Mouse (Mus musculus) kidney, embryonic 16.5 days (tissue): ENCODE measurements around the gene Uox. TPM values are rescaled to one million over a fixed set of nuclear protein-coding genes. Genes with fewer than 3 reads are reported as not detected.

Experiments used
- ATAC-seq: fragments of 200-750 bp; cut with Nextera tagmentation; 2 replicates; pipeline ENCODE4 v1.8.0; 2017; ENCODE audit warnings: moderate TSS enrichment; ENCODE audit not compliant: low FRiP score, low TSS enrichment
- H3K27ac ChIP-seq: fragments of 300-500 bp; sonication (generic); 2 replicates; pipeline ENCODE4 v1.5.1; 2014; ENCODE audit warnings: low read length
- H3K27me3 ChIP-seq: fragments of 300-500 bp; sonication (generic); 2 replicates; pipeline ENCODE4 v1.6.1; 2014; ENCODE audit warnings: low read length, control low read depth, mixed read lengths; ENCODE audit not compliant: insufficient read depth
- H3K36me3 ChIP-seq: fragments of 300-500 bp; sonication (generic); 2 replicates; pipeline ENCODE4 v1.6.1; 2014; ENCODE audit warnings: low read length, control low read depth, mixed read lengths; ENCODE audit not compliant: insufficient read depth
- H3K4me1 ChIP-seq: fragments of 300-500 bp; sonication (generic); 2 replicates; pipeline ENCODE4 v1.6.1; 2014; ENCODE audit warnings: low read length, control low read depth, mixed read lengths; ENCODE audit not compliant: insufficient read depth
- H3K4me2 ChIP-seq: fragments of 300-500 bp; sonication (generic); replicated peaks from 2 replicates; pipeline ENCODE4 v1.6.1; 2014; ENCODE audit warnings: low read depth, low read length
- H3K4me3 ChIP-seq: fragments of 300-500 bp; sonication (generic); 2 replicates; pipeline ENCODE4 v1.5.1; 2014; ENCODE audit warnings: mild to moderate bottlenecking, low read length
- H3K9ac ChIP-seq: fragments of 300-500 bp; sonication (generic); replicated peaks from 2 replicates; pipeline ENCODE4 v1.6.1; 2014; ENCODE audit warnings: low read length
- H3K9me3 ChIP-seq: fragments of 300-500 bp; sonication (generic); 2 replicates; pipeline ENCODE4 v1.6.1; 2016; ENCODE audit warnings: low read length, control low read depth
- WGBS: fragments of 180-500 bp; shearing (Covaris S2); extraction: QIAGEN DNeasy Blood & Tissue Kit; methylation state at CpG from one replicate; pipeline ENCODE4 v1.1.7; 2014; 5-methylcytosine and 5-hydroxymethylcytosine counted together
- polyA plus RNA-seq: library from polyadenylated mRNA; unstranded; fragments of >200 nt; fragmentation: Nextera tagmentation; extraction: Ambion mirVana; gene quantifications from 2 replicates; pipeline ENCODE4 v1.2.1, GENCODE M21; 2015

The Uox gene
- polyA plus RNA-seq, result 0.25 and 0.51 TPM in 2 replicates

DNA sequence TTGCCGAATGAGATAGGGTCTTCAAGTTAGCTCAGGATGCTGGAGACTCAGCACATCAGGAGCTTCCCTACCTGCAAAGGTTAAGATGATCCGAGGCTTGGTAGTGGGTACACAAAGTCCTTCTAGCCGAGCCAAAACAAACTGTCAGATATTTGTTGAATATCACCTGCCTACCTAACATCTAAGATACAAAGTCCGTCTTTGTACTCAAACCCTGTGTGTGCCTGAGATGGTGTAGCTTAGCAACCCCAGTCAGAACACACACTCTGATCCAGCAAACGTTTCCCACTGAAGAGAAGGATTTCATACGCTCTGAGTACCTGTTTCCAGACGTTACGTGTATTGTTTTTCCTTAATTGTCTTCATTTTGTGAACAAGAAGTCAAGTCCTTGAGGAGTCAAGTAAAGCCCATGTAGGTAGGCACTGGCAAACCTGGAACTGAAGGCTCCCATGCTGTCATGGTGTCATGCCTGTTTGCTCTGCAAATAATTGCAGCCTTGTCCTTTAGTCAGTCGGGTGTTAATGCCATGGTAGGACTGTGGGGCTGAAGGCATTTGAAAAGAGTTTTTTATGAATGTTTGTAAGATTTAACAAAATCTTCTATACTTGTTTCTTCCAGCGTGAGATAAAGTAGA, at the start of gene Uox:
TSS of gene Uox (plus strand) at position 279 of the 635 bp plus-strand sequence.
- Histone ChIP-seq H3K4me3 (no peak within 1 kb of the TSS), H3K4me1 (no peaks in the 10 kb centered on the region), H3K9ac (no peak within 1 kb of the TSS), H3K27ac (no peak within 1 kb of the TSS), H3K36me3 (no peaks in the 10 kb centered on the region), H3K27me3 (no peaks in the 10 kb centered on the region), H3K4me2 (no peak within 1 kb of the TSS), H3K9me3 (no peaks in the 10 kb centered on the region)
- ATAC-seq, result no peak
- 84% methylated on average over 10 of the region's 10 CpGs for WGBS

DNA sequence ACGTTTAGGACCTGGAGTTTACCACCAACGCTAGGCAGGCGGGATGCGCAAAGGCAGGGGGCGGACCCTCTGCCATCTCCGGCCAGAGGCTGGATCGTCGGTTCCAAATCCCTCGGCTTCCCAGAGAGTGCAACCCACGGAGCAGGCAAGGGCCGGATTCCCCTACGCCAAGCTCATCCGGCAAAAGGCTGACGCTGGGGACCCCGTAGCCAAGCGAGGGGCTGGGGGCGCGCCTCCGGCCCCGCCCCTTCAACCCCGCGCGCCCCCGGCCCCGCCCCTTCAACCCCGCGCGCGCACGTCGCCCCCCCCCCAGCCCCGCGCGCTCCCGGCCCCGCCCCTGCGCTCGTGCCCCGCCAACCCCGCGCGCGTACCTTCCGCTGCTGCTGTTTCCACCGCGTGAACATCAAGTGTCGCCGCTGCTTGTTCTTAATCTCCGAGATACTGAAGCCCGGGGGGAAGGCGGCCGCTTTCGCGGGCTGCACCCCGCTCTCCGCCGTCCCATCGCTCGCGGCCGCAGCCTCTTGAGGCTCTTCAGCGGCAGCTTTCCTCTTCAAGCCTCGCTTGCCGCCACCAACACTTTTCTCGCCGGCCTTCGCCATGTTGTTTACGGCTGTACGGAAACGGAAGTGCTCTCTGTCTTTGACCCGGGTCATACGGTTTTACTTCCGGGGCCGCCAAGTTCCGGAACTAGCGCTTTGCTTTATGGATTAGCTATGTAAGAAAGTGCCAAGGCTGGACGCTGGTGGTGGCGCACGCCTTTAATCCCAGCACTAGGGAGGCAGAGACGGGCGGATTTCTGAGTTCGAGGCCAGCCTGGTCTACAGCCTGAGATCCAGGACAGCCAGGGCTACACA, 49.2 kb upstream of the Uox start, which contains the start of gene Rpf1:
TSS of gene Rpf1 (minus strand) at position 632 of the 854 bp plus-strand sequence.
- Histone ChIP-seq H3K27ac (peak within 1 kb of the TSS; percentile 99), H3K36me3 (peaks cover 17% of the 10 kb centered on the region), H3K27me3 (no peaks in the 10 kb centered on the region), H3K4me2 (peak within 1 kb of the TSS; percentile 63), H3K4me1 (peaks cover 13% of the 10 kb centered on the region; the same call in 1 of the 2 replicates), H3K4me3 (peak within 1 kb of the TSS; percentile 91), H3K9me3 (no peaks in the 10 kb centered on the region), H3K9ac (peak within 1 kb of the TSS; percentile 96)
- under 1% methylated on average over 55 of the region's 82 CpGs for WGBS
- peak; percentile 98 for ATAC-seq

DNA sequence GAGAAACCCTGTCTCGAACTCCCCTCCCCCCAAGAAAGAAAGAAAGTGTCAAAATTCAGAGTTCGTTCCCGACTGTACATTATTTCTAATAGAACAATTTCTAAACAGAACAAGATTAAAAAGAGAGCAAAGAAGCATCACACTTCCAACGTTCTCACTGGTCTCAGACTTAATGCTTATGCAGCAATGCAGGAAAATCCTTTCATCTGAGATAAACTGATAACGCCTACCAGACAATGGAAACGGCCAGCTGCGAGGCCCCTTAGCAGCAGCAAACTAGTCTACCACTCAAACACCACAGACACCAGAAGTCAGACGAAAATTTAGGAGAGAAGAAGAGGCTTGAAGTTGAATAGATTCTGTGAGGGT, 48.6 kb upstream of the Uox start:
- Histone ChIP-seq H3K9ac (peak overlapping the region; percentile 96), H3K36me3 (peaks cover 17% of the 10 kb centered on the region), H3K4me2 (peak overlapping the region; percentile 63), H3K27ac (peak overlapping the region; percentile 99), H3K4me3 (peak overlapping the region; percentile 91), H3K9me3 (no peaks in the 10 kb centered on the region), H3K27me3 (no peaks in the 10 kb centered on the region), H3K4me1 (peaks cover 13% of the 10 kb centered on the region; the same call in 1 of the 2 replicates)
- ATAC-seq, result no peak
- WGBS, result 14% methylated on average over 8 of the region's 8 CpGs

DNA sequence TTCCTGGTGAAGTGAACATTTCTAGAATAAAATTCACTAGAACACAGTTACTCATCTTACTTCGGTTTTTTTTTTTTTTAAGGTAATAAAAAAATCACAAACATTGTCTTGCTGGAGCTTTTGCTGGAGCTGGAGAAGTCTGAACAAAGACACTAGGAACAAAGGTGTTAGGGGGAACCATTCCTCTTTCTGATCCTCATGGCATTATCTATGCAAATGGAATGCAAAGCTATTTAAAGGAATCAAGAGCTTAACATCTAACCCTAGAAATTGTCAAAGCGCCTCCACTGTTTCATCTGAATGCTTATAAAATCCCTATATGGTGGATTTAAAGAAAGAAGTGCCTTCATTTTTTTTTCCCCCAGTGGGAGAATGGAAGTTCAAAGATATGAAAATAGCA, 41.9 kb upstream of the Uox start:
- Histone ChIP-seq H3K4me2 (no peak overlapping the region), H3K9ac (no peak overlapping the region)
- ATAC-seq, result no peak

DNA sequence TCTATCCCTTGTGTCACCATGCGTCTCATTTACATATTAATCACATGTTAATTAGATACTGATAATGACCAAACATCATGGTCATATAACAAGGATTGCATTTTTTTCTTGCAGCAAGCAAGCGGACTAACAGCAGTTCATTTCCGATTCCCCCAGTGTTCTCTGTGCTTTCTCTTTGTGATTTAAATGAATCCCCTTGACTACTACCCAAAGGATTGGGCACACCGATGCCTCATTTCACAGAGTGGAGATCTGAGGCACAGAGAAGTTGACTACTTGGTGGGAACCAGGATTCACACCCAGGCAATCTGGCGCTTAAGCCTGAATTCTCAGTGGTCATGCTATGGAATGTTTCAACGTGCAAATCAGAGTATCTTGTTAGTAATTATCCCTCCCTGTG, 35.2 kb upstream of the Uox start:
- no peak overlapping the region for H3K9ac ChIP-seq
- no peak overlapping the region for H3K4me3 ChIP-seq
- H3K9me3 ChIP-seq, result no peaks in the 10 kb centered on the region
- H3K27ac ChIP-seq, result no peak overlapping the region
- H3K4me1 ChIP-seq, result no peaks in the 10 kb centered on the region
- 65% methylated on average over 6 of the region's 6 CpGs for WGBS
- no peaks in the 10 kb centered on the region for H3K27me3 ChIP-seq
- no peak overlapping the region for H3K4me2 ChIP-seq
- no peak for ATAC-seq
- no peaks in the 10 kb centered on the region for H3K36me3 ChIP-seq

More for the DNA sequence above, 41.9 kb upstream of the Uox start:
- Histone ChIP-seq H3K4me1 (no peaks in the 10 kb centered on the region), H3K4me3 (no peak overlapping the region), H3K27me3 (no peaks in the 10 kb centered on the region), H3K27ac (no peak overlapping the region), H3K36me3 (no peaks in the 10 kb centered on the region), H3K9me3 (no peaks in the 10 kb centered on the region)
- WGBS, result 52% methylated on average over 2 of the region's 2 CpGs

DNA sequence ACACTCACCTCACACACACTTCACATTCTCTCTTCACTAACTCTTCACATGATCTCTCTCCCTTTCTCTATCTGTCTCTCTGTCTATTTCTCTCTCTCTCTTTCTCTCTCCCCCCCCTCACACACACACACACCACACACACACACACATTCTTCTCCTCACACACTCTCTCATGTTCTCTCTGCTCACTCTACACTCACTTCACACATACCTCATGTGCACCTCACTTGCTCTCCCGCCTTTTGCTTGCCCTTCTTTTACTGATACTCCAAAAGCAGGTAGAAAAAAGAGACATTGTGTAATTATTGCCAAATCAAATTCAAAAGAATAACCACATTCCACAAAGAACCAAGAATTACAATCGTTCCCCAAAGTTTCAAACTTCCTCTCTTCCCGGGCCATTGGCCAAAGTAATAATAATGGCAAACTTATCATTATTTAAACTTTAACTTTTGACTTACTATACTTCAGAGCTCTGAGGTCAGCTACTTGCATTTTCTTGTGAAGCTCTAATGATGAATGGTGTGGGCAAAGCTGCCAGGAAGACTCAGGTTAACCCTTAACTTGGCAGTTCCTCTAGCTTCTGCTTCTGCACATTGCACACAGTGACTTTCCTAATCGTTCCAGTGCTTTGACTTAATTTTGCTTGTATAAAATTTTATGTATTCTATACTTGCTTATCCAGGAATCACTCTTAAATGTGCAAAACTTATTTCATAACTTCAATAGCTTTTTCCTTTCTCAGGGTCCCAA, 29.5 kb upstream of the Uox start:
- H3K4me2 ChIP-seq, result no peak overlapping the region
- H3K4me3 ChIP-seq, result no peak overlapping the region
- no peaks in the 10 kb centered on the region for H3K9me3 ChIP-seq
- ATAC-seq, result no peak
- no peaks in the 10 kb centered on the region for H3K27me3 ChIP-seq
- no peak overlapping the region for H3K27ac ChIP-seq
- no peaks in the 10 kb centered on the region for H3K4me1 ChIP-seq
- WGBS, result 47% methylated on average over 4 of the region's 4 CpGs
- H3K9ac ChIP-seq, result no peak overlapping the region
- H3K36me3 ChIP-seq, result no peaks in the 10 kb centered on the region

DNA sequence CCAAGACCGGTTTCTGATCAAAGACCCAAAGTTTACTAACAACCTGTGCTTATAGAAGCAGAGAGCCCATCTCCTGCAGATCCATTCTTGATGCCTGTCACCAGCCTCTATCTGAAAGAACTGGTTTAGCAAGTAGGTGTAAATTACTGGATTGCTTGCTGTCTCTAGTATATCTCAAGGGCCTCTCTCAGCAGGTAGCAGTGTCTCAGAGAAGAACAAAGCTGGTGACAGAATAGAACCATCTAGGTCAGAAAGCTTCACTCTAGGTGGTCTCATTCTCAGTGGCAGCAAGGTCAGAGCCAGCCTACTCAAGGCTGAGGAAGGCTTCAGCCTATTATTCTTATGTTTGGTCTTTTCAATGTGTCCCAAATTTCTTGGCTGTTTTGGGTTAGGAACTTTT, 26.6 kb upstream of the Uox start:
- no peaks in the 10 kb centered on the region for H3K27me3 ChIP-seq
- H3K4me1 ChIP-seq, result no peaks in the 10 kb centered on the region
- no peak overlapping the region for H3K4me2 ChIP-seq
- H3K27ac ChIP-seq, result no peak overlapping the region
- H3K9ac ChIP-seq, result no peak overlapping the region
- H3K36me3 ChIP-seq, result no peaks in the 10 kb centered on the region
- no peaks in the 10 kb centered on the region for H3K9me3 ChIP-seq
- 7% methylated on average over 1 of the region's 1 CpGs for WGBS
- H3K4me3 ChIP-seq, result no peak overlapping the region
- ATAC-seq, result no peak

DNA sequence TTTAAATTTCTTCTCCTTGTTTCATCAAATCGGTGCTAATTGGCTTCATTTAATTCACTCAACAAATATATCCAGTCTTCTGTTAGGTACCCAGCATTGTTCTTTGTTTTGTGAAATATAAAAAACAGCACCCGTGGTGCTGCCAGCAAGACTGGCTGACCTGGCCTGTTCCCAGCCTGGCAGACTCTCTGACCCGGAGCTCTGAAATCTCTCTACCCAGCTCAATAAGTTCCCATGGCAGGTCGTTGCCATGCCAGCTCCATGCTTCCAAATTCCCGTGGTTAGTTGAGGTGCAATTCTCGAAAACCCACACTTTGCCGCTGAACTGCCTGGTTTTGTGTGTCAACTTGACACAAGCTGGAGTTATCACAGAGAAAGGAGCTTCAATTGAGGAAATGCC, 15.4 kb upstream of the Uox start:
- Histone ChIP-seq H3K9ac (no peak overlapping the region), H3K4me3 (no peak overlapping the region), H3K27me3 (no peaks in the 10 kb centered on the region), H3K36me3 (no peaks in the 10 kb centered on the region), H3K4me1 (no peaks in the 10 kb centered on the region), H3K4me2 (no peak overlapping the region), H3K9me3 (no peaks in the 10 kb centered on the region), H3K27ac (no peak overlapping the region)
- no peak for ATAC-seq
- WGBS, result 85% methylated on average over 7 of the region's 7 CpGs

DNA sequence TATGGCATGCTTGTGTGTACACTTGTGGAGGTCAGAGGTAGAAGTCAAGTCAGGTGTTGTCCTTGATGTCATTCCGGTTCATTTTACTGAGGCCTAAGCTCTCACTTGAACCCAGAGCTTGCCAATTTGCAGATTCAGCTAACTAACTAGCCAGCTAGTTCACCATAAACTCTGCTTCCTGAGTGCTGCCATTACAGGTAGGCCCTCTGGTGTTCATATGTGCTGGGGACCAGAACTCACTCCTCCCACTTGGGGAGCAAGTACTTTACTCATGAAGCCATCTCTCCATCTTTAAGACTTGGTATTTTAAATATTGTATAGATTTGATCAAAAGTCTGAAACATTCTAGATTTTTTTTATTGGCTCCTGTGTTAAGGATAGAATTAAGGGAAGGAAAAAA, 13.7 kb upstream of the Uox start:
- Histone ChIP-seq H3K4me1 (no peaks in the 10 kb centered on the region), H3K36me3 (no peaks in the 10 kb centered on the region), H3K27me3 (no peaks in the 10 kb centered on the region), H3K4me2 (no peak overlapping the region), H3K9me3 (no peaks in the 10 kb centered on the region), H3K27ac (no peak overlapping the region), H3K9ac (no peak overlapping the region), H3K4me3 (no peak overlapping the region)
- 84% methylated on average over 1 of the region's 1 CpGs for WGBS
- ATAC-seq, result no peak
